Mouse (Mus musculus) A20 (cell line): ENCODE measurements around the gene Hoxa4.

ENCODE experiments used
- DNase-seq: peaks from one replicate; pipeline ENCODE4 v3.0.0-alpha.2; 2011; ENCODE audit warnings: low read depth, low spot score

The Hoxa4 gene

DNA sequence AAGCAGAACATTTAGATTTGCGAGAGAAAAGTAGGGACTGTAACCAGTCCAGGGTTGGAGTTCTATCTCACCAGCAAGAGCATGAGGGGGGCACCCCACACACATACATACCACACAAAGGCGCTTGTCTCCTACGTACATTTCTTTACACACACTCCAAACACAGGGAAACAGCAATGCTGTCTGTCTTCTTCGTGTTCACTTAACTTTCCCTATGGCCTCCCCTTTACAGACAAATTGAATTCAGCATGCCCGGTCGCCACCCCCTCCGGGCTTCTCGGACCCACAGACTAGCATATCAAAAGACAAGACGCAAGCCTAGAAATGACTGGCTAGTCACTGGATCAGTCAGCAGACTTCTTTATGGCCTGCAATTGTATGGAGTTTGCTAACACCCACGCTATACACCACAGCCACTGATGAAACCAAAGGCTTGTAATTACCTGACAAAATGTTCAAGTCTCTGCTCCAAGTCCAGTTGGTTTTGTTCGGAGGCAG is 11.3 kb downstream of the Hoxa4 start:
- DNase-seq, result no peak

DNA sequence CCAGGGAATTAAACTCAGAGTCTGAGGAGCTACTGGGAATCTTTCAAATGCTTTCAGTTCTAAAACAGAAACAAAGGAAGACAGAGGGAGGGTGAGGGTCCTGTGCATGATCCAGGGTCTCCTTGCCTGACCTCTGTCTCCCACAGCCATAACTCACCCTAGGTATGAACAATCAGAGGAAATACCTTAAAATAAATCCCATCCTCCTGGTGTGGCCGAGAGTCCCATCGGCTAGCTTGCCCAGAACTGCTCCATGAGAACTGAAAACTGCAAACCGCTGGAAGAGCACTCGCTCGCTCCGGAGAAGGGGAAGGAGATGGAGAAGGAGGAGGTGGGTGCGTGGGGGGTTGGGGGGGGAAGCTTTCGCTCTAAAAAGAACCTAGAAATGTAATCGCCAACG is 11.9 kb downstream of the Hoxa4 start:
- DNase-seq, result no peak

DNA sequence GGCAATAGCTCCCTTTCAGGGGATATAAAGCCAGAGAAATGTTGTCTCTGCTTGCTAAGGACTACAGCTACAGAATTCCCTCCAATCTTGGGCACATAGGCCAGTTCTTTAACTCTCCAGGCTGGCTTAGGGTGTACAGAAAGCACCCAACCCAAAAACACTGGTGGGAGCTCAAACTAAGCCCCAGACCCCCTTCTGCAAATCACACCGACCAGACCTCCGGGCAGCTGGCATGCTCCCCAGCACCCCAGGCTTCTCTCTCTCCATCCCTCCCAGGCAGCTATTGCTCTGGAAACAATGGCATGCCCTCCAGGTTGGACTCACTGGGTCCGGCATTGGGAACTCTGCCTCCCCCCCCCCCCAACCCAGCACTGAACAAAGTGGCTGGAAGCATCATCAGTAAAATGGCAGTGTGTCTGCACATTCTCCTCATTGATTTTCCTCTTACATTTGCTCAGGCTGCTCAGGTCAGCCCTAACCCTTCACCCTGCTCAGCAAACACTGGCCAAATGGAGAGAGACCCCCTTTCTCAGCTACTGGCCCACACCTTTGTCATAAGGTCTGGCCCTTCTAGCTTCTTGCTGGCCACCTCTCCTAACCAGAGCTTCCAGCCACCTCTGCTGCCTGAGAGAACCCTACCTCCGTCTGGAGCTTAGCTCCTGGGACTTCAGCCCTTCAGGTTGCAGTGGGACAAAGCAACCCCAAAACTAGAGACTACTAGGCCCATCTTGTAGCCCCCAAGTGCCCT is 12.5 kb downstream of the Hoxa4 start:
- no peak for DNase-seq

DNA sequence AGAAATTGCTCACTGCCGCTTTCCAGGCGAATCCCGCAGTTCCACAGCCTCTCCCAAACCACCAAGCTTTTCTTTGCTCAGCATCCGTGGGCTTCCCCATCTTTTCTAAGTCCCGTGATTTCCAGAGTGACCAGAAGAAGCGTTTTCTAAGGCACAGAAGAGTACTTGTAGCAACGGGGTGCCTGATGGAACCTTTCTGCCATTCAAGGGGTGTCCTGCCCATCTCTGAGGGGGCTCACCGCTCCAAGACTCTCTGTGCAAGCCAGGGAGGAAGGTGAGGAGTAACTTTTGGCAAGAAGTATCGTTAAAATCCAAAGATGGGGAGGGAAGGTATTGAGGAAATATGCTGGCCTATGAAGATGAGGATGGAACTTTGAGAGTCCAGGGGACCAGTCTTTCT is 13.7 kb downstream of the Hoxa4 start:
- no peak for DNase-seq

DNA sequence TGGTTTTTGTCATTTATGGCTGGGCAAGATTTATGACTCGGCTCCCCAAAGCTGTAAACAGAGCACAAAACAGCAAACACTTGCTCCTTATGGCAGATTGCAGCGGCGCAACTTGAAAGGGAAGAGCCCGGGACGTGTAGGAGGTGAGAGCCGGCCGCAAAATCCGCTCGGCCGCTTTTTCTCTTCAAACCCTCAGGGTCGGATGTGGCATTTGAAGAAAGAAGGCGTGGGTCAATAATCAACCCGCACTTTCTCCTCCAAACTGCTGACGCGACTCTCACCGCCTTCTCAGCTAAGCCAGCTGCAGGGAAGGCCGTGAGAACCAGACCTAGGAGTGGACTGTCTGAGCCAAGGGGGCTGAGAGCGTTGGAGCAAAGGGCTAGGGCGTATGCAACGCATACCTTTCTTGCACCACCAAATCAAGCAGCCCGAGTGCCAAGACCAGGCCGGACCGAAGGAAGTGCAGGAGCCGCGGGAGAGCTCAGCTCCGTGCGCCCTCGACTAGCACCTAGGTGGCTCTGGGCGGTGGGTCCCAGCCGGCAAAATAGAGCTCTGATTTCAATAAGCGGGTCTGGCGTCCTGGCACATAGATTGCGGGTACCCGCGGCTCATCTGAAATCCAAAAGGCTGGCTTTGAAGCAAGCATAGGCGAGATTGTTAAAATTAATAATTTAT is 14.4 kb downstream of the Hoxa4 start, which contains the start of gene 5730596B20Rik:
Gene 5730596B20Rik (plus strand): TSS at position 438 of the 675 bp plus-strand sequence.
- DNase-seq, result no peak

DNA sequence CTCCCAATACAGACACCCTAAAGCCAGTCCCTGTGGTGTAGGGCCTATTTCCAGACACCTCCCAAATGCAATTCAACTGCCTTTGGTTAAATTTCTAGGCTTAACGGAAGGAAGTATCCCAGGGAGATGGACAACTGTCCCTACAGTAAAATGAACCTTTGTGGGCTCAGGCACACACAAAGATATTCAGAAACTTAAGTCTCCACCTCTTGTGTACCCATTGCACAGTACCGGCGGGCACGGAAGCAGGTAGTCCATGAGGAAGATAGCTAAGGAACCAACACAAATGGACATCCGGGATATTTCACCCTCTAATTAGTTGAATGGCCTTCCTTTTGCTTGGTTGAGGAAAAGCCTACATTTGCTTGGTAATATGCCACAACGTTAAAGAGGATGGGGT is 15.2 kb downstream of the Hoxa4 start:
- no peak for DNase-seq

DNA sequence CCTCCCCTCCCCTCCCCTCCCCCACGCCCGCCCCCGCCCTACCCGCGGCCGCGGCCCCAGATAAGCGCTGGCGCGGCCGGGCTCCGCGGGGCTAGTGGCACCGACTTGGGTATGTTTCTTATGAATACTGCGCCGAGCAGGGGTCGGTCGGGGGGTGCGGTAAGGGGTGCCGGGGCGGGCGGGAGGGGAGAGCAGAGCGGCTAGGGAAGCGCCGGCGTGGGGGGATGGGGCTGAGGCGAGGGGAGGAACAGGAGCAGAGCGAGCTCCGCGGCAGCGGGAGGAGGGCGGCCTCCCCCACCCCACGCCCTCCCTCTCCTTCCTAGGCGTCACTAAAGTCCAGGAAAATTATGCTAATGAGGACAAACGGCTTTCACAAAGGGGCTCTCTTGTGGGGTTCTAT is 15.7 kb downstream of the Hoxa4 start:
- no peak for DNase-seq

DNA sequence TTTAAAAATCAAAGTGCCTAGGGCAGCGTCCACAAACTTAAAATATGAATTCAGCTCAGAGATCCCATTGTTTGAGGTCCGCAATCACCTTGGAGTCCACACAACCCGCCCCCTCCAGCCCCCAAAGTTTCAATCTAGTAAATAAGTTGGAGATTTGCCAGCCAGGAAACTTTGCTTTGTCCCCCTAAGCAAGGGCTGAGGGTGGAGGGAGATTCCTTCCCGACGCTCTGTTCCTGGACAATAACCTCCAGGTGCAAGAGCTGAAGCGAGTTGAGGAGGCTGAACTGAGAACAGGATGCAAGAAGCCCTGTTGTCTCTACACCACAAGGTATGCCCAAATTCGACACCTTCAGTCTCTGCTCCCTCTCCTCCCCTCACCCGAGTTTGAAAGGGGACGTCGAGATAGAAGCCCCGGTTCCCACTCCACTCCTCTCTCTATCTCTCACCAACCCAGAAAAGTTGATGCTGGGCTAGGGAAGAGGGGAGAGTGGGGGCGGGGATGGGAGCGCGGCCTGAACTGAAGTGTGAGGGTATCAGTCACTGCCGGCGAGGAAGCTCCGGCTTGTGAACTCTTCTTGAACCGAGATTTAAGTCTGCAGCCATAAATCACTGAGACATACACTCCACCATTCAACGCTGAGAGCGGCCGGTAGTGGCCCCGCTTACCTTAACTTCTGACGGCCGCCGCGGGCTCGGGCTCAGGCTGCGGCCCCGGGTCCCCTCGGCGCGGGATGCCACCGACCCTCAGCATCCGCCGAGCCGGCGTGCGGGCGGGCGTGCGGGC is 16.4 kb downstream of the Hoxa4 start:
- DNase-seq, result no peak

DNA sequence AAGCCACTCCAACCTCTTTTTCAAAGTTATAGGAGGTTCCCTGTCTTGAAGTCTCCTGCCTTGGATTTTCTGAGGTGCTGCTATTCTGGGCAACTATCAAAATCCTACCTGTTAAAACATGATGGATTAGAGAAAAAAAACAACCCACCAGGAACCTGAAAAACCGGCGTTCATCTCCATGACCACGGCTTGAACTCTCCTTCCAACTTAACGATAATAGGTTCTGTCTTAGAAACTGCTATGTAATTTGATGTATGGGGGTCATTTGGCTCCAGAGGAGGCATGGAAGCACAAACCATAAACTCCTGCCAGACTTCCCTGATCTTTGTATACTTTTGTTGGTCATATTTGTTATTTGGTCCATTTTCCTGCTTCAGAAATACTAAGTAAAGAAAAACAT is 17.9 kb downstream of the Hoxa4 start:
- no peak for DNase-seq

DNA sequence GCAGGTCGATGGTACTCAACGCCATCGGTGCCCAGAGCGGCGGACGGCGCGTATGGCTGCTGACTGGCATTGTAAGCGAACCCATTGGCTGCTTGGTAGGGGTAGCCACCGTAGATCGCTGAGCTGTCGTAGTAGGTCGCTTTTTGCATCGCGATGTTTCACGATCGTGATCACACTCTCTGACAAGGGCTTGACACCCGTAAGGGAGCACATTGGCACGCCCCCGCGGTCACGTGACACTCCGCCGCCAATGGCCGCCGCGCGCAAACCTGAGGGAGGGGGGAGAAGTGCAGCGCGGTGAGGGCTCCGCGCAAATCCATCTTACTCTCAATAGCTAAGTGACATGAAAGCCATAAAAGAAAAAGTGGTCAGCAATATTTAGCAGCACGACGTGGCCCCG is 19.1 kb downstream of the Hoxa4 start:
- no peak for DNase-seq

DNA sequence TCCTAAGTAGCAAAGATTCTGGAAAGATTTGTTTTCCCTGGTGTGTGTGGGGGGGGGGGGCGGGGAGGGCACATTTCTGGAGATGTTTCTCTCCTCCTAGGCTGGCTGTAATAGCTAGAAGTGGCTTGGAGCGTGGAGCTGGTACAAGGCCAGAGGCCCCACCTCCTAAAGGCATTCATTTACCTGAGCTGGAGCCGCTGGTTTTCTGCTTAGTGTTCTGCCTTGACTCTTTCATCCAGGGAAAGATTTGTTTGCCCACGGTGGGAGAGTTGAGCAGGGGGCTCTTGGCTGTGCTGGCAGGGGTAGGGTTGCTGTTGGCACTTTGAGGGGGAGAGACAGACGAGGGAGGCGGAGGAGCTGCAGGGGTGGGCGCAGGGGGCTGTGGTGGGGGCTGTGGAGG is 19.6 kb downstream of the Hoxa4 start:
- DNase-seq, result no peak

DNA sequence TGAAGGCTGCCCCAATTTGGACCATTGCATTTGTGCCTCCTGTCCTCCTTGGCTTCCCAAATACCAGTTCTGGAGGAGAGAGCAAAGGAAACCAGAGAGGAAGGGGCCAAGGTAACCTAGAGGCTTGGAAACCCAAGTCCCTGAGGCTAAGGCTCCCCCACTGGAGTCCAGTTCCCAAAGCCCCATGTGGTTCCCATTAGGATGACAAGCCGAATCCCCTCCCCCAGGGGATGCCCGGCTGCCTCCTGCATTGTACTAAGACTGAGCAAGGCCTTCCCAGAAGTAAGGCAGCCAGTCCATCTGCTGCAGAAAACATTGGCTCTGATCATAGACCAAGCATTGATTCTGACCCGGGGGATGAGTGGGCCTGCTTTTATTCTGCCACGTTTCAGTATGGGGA is 20.2 kb downstream of the Hoxa4 start:
- no peak for DNase-seq

DNA sequence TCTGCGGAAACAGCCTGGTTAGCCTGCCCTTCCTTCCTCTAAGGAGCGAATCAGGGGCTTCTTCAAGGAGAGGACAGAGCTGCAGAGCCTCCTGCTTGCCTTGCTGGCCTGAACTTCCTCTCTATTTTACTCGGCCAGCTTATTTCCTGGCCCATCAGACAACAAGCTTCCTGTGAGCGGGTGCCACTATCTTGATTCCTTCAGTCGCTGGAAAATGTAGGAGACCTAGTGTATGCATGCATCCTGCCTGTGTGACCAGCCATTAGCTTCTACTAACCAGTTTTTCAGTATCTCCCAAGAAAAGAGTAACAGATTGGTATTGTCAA is 20.7 kb downstream of the Hoxa4 start:
- DNase-seq, result no peak

DNA sequence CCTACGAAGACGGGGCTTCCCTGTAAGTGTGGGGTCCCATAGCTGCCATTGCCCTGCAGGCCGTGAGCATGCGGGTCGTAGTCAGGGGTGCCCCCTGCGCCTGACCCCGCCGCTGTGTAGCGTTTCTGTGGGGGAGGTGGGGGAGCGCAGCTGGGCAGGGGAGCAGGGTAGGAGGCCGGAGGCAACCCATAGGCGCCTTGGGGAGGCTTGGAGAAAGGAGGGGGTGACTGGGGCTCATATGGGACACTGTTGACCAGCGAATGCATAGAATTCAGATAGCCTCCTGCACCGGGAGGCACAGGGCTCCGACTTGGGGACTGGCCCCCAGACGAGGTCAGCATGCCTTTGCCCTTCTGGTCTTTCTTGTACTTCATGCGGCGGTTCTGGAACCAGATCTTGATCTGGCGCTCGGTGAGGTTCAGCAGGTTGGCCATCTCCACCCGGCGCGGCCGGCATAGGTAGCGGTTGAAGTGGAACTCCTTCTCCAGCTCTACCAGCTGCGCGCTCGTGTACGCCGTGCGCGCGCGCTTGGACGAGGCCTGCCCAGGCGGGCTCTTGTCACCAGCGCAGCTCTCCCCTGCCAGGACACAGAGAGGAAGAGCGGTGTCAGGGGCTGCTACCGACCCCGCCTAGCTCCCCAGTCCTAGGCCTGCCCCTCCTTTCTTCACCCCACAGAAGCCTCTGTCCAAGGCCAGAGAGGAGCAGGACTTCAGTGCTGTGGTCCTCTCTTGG is 21.2 kb downstream of the Hoxa4 start:
- DNase-seq, result no peak

DNA sequence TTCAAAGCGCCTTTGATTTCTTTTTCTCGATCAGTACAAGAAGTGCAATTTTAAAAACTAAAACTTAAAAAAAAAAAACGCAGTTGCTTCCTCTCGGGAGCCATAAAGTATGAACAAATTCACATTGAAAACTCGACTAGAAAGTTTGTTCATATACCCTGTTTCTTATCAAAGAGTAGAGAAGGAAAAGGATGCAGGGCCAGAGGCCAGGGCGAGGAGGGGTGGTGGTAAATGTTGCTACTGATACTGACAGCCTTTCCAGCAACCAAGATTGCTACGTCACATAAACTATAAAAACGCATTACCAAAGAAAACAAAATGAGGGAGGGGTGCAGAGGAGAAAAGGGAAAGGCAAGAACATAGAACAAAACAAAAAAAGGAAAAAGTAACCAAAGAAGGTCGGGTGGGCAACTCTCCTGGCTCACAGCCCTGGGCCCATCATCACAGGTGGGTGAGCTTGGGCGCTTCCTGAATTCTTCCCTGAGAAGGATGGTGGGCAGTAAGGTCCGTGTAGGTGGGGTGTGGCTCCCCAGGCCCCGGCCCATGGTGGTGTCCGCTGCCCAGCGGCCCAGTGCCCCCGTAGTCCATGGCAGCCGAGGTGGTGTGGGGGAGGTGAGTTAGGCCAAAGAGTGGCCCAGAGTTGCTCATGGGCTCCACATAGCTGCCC is 21.9 kb downstream of the Hoxa4 start:
- no peak for DNase-seq

DNA sequence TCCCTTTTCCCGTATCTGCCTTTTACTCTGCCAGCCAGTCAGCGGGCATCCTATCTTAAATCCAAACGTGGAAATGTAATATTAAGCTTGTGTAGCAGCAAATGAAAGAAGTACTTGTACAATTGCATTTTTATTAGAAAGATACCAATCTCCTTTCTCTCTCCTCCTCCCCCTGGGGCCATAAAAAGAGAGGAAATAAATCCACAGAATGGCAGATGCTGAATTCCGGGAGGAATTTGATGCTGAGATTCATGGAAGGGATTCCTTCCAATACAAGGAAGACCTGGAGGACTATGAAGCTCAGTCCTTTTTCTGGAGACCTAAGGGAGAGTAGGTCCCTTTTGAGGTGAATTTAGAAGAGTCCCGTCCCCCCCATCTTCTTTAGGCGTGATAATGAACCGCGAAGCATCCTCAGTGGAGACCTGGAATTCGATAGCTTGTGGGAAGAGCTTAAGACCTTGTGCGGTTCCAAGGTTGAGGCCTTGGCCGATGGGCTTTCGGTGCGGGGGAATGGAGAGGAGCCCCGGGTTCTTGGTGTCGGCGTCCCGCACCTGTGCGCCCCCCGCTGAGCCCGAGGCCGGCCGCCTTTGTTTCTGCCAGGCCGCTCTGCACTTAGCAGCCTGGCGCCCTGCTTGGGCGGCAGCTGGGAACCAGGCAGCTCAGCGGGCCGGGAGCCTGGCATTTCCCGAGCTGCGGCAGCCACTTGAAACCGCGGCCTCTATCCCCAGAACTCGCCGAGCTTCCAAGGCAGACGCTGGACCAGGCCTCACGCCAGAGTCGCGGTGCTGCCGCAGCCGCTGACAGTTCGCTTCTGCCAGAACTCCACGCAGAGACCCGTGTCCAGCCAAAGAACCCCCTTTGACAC is 23.1 kb downstream of the Hoxa4 start:
- DNase-seq, result no peak

DNA sequence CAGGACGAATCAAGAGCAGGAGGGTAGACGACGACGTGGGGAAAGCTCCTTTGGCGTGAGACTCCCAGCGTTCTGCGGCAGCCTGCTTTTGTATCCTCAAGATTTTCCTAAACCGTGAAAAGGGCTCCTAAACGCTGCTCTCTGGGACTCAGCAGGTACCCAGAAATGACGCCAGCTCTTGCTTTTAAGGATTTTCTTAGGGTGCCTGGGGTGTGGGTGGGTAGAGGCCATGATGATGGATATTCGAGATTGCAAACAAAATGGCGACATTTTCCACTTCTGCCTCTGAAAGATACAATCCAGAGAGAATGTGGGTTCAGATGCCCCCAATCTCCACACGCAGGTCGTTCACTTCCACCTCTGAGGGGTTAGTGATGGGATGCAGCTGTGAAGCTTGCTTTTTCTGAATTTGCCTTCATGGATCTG is 23.8 kb downstream of the Hoxa4 start:
- no peak for DNase-seq

DNA sequence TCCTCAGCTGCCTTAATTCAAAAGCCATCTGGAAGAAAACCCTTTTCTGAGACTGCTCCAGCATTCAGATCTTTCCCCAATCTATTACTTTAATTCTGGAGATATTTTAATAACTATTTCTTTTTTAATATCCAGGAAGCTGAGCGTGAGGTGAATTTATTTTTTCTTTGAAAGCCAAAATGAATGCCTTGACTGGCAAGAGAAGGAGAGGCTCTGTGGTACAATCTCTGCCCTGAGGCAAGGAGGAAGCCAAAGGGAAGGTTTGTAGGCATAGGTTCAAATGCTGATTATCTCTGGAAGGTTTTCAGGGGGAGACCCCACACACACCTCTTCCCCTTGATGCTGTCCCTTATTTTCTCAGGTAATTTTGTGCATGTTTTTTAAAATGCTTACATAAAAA is 24.4 kb downstream of the Hoxa4 start:
- DNase-seq, result no peak

DNA sequence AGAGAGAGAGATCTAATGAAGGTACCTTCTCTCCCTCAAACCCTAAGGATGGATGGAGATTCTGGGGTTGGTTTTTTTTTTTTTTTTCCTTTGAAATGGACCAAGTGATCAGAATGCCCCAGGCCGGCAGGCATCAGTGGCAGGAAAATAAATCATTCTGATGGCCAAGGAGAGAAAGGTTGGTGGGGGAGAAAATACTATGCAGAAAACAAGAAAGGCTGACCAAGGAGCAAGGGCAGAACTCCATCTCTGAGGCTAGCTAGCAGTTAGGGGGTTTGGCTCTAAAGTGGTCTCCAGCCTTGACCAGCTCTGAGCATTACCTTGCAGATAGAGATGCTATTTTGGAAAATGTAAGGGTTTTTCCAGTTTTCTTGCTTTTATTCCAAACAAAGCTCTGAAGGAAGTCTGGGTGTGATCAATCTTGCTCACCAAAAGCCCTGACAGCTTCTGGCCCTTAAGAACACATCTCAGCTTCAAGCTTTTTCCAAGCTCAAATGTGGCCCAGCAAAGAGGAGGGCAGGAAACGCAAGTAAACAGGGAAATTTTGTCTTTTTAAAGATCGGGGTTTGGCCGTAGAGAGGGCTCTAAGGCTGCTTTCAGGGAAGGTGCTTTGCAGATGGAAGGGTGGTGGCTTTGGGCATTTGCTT is 25.0 kb downstream of the Hoxa4 start:
- no peak for DNase-seq
